Mouse (Mus musculus) stomach, embryonic 14.5 days (tissue): Measurements from ENCODE around the gene Psap. TPM values are rescaled to one million over a fixed set of nuclear protein-coding genes. Genes with fewer than 3 reads are reported as not detected.

Experiments used
- ATAC-seq: fragments of 200-750 bp; cut with Nextera tagmentation; 2 replicates; pipeline ENCODE4 v1.8.0; 2017; ENCODE audit warnings: low read depth, moderate TSS enrichment; ENCODE audit not compliant: insufficient number of reproducible peaks, insufficient read depth, low FRiP score
- H3K27ac ChIP-seq: fragments of 300-500 bp; sonication (generic); 2 replicates; pipeline ENCODE4 v1.5.1; 2014; ENCODE audit warnings: mild to moderate bottlenecking, low read length, moderate library complexity, mixed read lengths
- H3K27me3 ChIP-seq: fragments of 300-500 bp; sonication (generic); 2 replicates; pipeline ENCODE4 v1.6.1; 2014; ENCODE audit warnings: low read length, control low read depth, mixed read lengths; ENCODE audit not compliant: control insufficient read depth, insufficient read depth
- H3K36me3 ChIP-seq: fragments of 300-500 bp; sonication (generic); 2 replicates; pipeline ENCODE4 v1.6.1; 2014; ENCODE audit warnings: mild to moderate bottlenecking, control low read depth, low read length, moderate library complexity, mixed read lengths; ENCODE audit not compliant: control insufficient read depth, insufficient read depth
- H3K4me1 ChIP-seq: fragments of 300-500 bp; sonication (generic); 2 replicates; pipeline ENCODE4 v1.6.1; 2014; ENCODE audit warnings: low read length, control low read depth, mixed read lengths; ENCODE audit not compliant: control insufficient read depth, insufficient read depth
- H3K4me2 ChIP-seq: fragments of 300-500 bp; sonication (generic); replicated peaks from 2 replicates; pipeline ENCODE4 v1.6.1; 2014; ENCODE audit warnings: low read depth, low read length, control low read depth
- H3K4me3 ChIP-seq: fragments of 300-500 bp; sonication (generic); 2 replicates; pipeline ENCODE4 v1.5.1; 2014; ENCODE audit warnings: low read depth, low read length, control low read depth
- H3K9ac ChIP-seq: fragments of 300-500 bp; sonication (generic); replicated peaks from 2 replicates; pipeline ENCODE4 v1.6.1; 2014; ENCODE audit warnings: low read depth, mild to moderate bottlenecking, control low read depth, low read length, moderate library complexity, mixed read lengths
- H3K9me3 ChIP-seq: fragments of 300-500 bp; sonication (generic); 2 replicates; pipeline ENCODE4 v1.6.1; 2016; ENCODE audit warnings: low read depth, low read length, control low read depth; ENCODE audit not compliant: control insufficient read depth
- WGBS: fragments of 180-500 bp; shearing (Covaris S2); extraction: QIAGEN DNeasy Blood & Tissue Kit; methylation state at CpG from one replicate; pipeline ENCODE4 v1.1.7; 2014; 5-methylcytosine and 5-hydroxymethylcytosine counted together
- polyA plus RNA-seq: library from polyadenylated mRNA; unstranded; fragments of >200 nt; fragmentation: Nextera tagmentation; extraction: Ambion mirVana; gene quantifications from 2 replicates; pipeline ENCODE4 v1.2.1, GENCODE M21; 2014

The Psap gene
- polyA plus RNA-seq, 1 experiment from 2014 or later, result 106 TPM

DNA sequence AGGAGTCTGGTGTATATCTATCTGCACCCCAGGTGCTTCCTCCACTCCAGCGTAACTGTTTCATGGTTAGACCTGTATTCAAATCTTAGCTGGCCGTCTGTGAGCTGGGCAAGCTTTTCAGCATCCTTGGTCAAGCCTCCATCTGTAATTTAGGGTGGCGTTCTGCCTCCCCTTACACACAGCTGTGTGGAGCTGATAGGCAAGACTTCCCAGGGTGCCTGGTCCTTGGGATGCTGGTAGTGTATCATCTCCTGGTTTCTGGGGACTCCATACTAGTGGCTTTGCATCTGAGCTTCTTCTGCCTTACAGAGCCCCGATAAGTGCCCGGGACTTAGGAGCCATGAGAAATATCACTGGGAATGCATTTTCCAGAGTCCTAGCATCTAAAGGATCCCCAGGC lies 72.2 kb downstream of the Psap start:
- Histone ChIP-seq H3K9me3 (no peaks in the 10 kb centered on the region), H3K9ac (no peak overlapping the region), H3K27ac (peak overlapping the region; percentile 86), H3K4me2 (no peak overlapping the region), H3K27me3 (no peaks in the 10 kb centered on the region), H3K4me3 (no peak overlapping the region), H3K4me1 (peaks cover 59% of the 10 kb centered on the region), H3K36me3 (no peaks in the 10 kb centered on the region)
- no peak for ATAC-seq
- 82% methylated on average over 5 of the region's 5 CpGs for WGBS

DNA sequence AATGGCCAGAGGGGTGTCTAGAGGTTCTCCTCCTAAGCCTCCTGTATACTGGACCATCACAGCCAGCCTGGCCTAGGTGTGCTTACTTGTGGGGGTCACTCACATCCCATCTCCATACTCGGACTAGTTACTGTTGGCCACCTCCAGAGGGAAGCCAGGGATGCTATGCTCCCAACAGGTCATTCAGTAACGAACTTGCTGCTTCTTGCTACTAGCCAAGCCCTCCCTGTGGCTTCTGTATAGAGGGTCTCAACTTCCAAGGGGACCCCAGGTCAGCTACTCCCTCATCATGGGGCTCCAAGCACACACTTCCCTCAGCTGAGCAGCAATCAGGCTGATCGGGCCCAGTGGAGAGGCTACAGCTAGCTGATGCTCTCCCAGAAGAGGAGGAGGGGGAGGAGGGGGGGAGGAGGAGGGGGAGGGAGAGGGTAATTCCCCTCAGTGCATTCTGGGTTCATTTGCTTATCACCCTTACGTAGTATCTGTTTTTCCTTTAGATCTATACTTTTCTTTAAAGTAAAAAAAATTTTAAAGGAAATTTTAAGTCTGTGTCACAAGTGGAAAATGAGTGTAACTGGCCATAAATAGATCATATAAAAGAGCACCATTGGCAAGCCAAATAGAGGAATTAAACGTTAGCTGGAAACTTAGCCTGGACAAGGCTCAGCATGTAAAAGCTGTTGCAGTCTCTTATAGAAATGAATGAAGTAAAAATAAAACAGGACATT lies 72.8 kb downstream of the Psap start:
- Histone ChIP-seq H3K27ac (peak overlapping the region; percentile 86), H3K9ac (no peak overlapping the region), H3K27me3 (no peaks in the 10 kb centered on the region), H3K4me2 (no peak overlapping the region; the same call in 1 of the 2 replicates), H3K4me3 (no peak overlapping the region), H3K9me3 (no peaks in the 10 kb centered on the region), H3K36me3 (no peaks in the 10 kb centered on the region), H3K4me1 (peaks cover 59% of the 10 kb centered on the region)
- WGBS, result 36% methylated on average over 5 of the region's 5 CpGs
- ATAC-seq, result no peak

DNA sequence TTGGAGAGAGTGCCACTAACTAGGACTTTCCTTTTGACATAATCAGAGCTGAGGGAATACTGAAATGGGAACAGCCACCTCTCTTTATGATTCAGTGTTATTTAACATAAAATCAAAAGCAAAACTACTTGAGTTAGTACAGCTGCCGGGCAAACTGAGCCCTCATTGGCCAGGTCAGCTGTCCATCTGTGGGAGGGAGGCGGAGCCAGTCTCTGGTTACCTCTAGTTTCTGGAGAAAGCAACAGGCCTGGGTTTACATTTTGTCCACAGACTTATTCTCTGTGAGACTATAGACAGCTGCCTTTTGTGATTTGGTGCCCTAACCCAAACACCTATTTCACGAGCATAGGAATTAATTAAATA lies 73.4 kb downstream of the Psap start:
- Histone ChIP-seq H3K4me2 (no peak overlapping the region; the same call in 1 of the 2 replicates), H3K4me3 (no peak overlapping the region), H3K4me1 (peaks cover 59% of the 10 kb centered on the region), H3K27me3 (no peaks in the 10 kb centered on the region), H3K27ac (peak overlapping the region; percentile 95), H3K9ac (no peak overlapping the region), H3K9me3 (no peaks in the 10 kb centered on the region), H3K36me3 (no peaks in the 10 kb centered on the region)
- WGBS, result 15% methylated on average over 3 of the region's 3 CpGs
- ATAC-seq, result peak; percentile 67

DNA sequence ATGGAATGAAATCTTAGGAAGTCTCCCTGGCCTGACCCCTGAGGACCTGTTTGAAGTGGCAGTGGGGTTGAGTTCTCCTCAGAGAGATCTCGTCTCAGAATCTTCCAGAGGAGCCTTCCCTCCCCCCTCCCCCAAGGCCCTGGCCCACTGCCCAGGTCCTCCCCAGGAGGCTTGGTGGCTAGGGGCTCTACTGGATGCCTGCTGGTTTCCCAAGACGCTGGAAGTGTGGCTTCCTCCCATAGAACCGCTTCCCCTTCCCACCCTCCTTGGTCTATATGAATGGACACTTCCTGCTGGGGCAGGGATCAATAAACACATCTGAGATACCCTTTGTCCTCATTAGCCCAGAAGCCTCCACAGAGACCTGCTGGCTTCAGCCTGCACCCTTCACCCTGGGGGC lies 73.8 kb downstream of the Psap start:
- ATAC-seq, result no peak
- no peak overlapping the region for H3K4me3 ChIP-seq
- no peaks in the 10 kb centered on the region for H3K9me3 ChIP-seq
- H3K4me2 ChIP-seq, result no peak overlapping the region; the same call in 1 of the 2 replicates
- no peak overlapping the region for H3K9ac ChIP-seq
- no peaks in the 10 kb centered on the region for H3K27me3 ChIP-seq
- peaks cover 58% of the 10 kb centered on the region for H3K4me1 ChIP-seq
- WGBS, result 6% methylated on average over 3 of the region's 3 CpGs
- peak overlapping the region; percentile 95 for H3K27ac ChIP-seq
- H3K36me3 ChIP-seq, result no peaks in the 10 kb centered on the region

DNA sequence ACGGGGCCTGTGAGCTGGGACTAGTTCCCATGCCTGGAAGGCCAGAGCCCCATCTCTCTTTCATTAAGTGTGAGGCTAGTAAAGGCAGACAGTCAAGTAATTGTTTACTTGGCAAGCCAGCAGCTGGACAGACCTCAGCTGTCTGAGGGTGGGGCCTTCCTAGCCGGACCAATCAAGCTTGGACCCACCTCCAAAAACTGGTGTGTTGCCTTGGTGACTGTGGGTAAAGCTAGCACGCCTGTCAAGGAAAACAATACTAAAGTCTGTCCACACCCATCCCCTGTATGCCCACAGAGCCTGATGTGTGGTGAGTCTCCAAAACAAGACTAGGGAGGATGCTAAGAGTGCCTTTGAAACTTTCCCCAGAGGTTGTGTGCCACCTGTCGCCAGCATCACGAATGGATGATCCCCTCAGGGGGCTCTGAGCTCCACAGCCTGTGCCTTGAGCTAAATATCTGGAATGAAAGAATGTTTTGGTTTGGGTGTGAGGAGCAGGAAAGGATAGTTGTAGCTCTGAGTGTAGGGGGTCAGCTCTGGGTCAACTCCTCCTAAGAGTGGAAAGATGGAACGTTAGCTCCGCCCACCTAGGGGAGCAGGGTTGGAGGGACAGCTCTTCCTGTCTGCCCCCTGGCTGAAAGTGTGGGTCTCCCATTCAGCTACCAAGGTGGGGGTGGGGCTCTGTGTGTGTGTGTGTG lies 74.5 kb downstream of the Psap start:
- Histone ChIP-seq H3K9ac (no peak overlapping the region), H3K27me3 (no peaks in the 10 kb centered on the region), H3K4me3 (no peak overlapping the region), H3K27ac (peak overlapping the region; percentile 95), H3K4me1 (peaks cover 51% of the 10 kb centered on the region), H3K9me3 (no peaks in the 10 kb centered on the region), H3K4me2 (no peak overlapping the region; the same call in 1 of the 2 replicates), H3K36me3 (no peaks in the 10 kb centered on the region)
- ATAC-seq, result peak; percentile 73
- WGBS, result 10% methylated on average over 7 of the region's 7 CpGs

Other genes starting within 250 kb of the Psap start
- gene Spock2, start 171.4 kb upstream of the Psap start, polyA plus RNA-seq, result 3.8 and 5.7 TPM in 2 replicates
- 2.4 and 2.8 TPM in 2 replicates for gene Chst3, start 58.4 kb upstream of the Psap start, polyA plus RNA-seq
- gene Vsir, start 69.2 kb downstream of the Psap start, polyA plus RNA-seq, result 4.9 and 6.8 TPM in 2 replicates
- 0.41 and 1.4 TPM in 2 replicates for gene Gm17455, start 122.1 kb downstream of the Psap start, polyA plus RNA-seq